Mouse (Mus musculus) G1E (cell line): ENCODE measurements at regions not wholly inside any gene's neighbourhood (a gene's known extent, or its start where the extent isn't known, plus 50 kb on each side); places are given as distances from the start of the nearest gene placed in this dataset.

Source experiments
- ATAC-seq: 2 replicates; pipeline ENCODE4 v1.8.0; 2016; ENCODE audit warnings: mild to moderate bottlenecking; ENCODE audit not compliant: insufficient number of reproducible peaks, poor library complexity, low FRiP score, severe bottlenecking; ENCODE audit errors: extremely low read depth
- DNase-seq: peaks from one replicate; pipeline ENCODE4 v3.0.0; 2012; ENCODE audit warnings: low spot score
- H3K27me3 ChIP-seq: 2 replicates; pipeline ENCODE4 v1.6.1; 2012; ENCODE audit warnings: mild to moderate bottlenecking, low read length, inconsistent platforms; ENCODE audit not compliant: insufficient read depth
- H3K36me3 ChIP-seq: replicated peaks from 2 replicates; pipeline ENCODE3; 2012; ENCODE audit warnings: mild to moderate bottlenecking, inconsistent platforms
- H3K4me1 ChIP-seq: 2 replicates; pipeline ENCODE4 v1.6.1; 2012; ENCODE audit warnings: low read depth, low read length, inconsistent platforms, mixed read lengths; ENCODE audit not compliant: insufficient read depth
- H3K4me3 ChIP-seq: 2 replicates; pipeline ENCODE4 v1.5.1; 2012; ENCODE audit warnings: low read depth, mild to moderate bottlenecking, inconsistent platforms, low read length, moderate library complexity, mixed read lengths
- H3K9me3 ChIP-seq: replicated peaks from 2 replicates; pipeline ENCODE4 v1.6.1; 2012; ENCODE audit warnings: inconsistent platforms
- CTCF ChIP-seq: IDR thresholded peaks from 2 replicates; pipeline ENCODE4 v1.5.1; 2012; ENCODE audit warnings: low read depth, low read length, inconsistent platforms, mixed read lengths
- GATA1 ChIP-seq: IDR thresholded peaks from 2 replicates; pipeline ENCODE4 v1.6.1; 2012; ENCODE audit warnings: borderline replicate concordance, low read length, inconsistent platforms, mixed read lengths
- GATA2 ChIP-seq: IDR thresholded peaks from 2 replicates; pipeline ENCODE4 v1.6.1; 2012; ENCODE audit warnings: low read depth, low read length, inconsistent platforms, borderline replicate concordance
- POLR2AphosphoS5 ChIP-seq: IDR thresholded peaks from 2 replicates; pipeline ENCODE4 v1.6.1; 2012; ENCODE audit warnings: low read depth, low read length, inconsistent platforms; ENCODE audit not compliant: insufficient replicate concordance
- TAL1 ChIP-seq: conservative IDR thresholded peaks from 2 replicates; pipeline ENCODE4 v1.6.1; 2012; ENCODE audit warnings: low read depth, low read length, inconsistent platforms, mixed read lengths

- Histone ChIP-seq H3K4me1 (no peaks in the 10 kb centered on the region), H3K9me3 (no peaks in the 10 kb centered on the region), H3K36me3 (no peaks in the 10 kb centered on the region), H3K27me3 (no peaks in the 10 kb centered on the region; the same call in 1 of the 2 replicates), H3K4me3 (no peak overlapping the region)
- no peak for ATAC-seq
- TF ChIP-seq GATA1: no peak
- TF ChIP-seq POLR2AphosphoS5: no peak
- no peak for TF ChIP-seq GATA2
- no peak for TF ChIP-seq TAL1
- no peak for TF ChIP-seq CTCF
- DNase-seq: no peak
These were observed 54.7 kb upstream of the Ldb2 start for GRCm38 (mm10) chr5:44854189-44854588.
